ENCODE assay signal across 10 mouse cellular contexts in the genomic region with DNA sequence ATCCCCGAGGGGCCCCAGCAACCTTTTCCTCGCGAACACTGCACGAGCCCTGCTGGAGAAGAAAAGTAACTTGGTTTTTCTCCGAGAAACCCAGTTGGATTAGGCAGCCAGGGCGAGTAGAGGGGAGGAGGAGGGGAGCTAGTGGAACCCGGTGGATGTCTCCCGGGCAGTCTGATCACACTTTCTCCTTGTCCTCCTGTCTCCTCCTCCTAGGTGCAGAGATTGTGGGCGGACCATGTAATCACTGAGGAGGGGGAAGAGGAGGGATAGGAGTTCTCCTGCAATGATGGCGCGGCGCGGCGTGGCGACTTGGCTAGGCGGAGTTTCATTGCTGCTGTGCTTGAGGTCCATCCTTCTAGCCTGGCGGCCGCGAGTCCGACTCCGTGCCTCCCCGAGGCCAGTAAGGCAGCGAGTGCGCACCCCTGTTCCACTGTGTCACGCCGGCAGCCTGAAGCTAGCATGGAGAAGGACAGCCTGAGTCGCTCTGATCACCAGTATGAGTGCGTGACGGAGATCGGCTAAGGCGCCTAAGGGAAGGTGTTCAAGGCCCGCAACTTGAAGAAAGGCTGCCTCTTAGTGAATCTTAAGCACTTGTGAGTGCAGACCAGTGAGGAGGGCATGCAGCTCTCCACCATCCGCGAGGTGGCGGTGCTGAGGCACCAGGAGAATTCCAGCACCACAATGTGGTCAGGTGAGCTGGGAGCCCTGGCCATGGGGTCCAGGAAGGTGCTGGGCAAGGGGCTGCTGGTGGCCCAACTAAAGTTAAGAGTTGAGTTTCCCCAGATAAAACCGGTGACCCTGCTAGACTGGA. TPM values are rescaled to one million over a fixed set of nuclear protein-coding genes. Genes with fewer than 3 reads are reported as not detected.
DNase-seq lines count a peak whose midpoint lies in the region; ATAC-seq lines count a peak whose summit lies in the region.
"Not testable (repeated sequence)": the region's sequence is repeated elsewhere in the genome, so short reads cannot be mapped to it uniquely, and the experiment has no call there.
"Had no signal": no experiment of that assay in that cellular context is flagged by ENCODE, and none has a peak within 500 bp of the region (broad histone marks: within the 10 kb centered on the region; RNA-seq: fewer than 3 reads in every experiment).

No protein-coding gene starts in this region.

- H3K36me3 ChIP-seq in forebrain, embryonic 15.5 days; heart, embryonic 15.5 days; kidney, embryonic 14.5 days (ENCODE audit: control insufficient read depth, insufficient read depth, low read length); lung, embryonic 16.5 days (ENCODE audit: control insufficient read depth, insufficient read depth, low read length): not testable (repeated sequence)

- H3K4me3 ChIP-seq in forebrain, embryonic 15.5 days, result peak overlapping the region; percentile 35
- H3K4me3 ChIP-seq in heart, embryonic 15.5 days, result peak overlapping the region; percentile 38
- H3K4me3 ChIP-seq in kidney, embryonic 14.5 days (ENCODE audit: low read length), result peak overlapping the region; percentile 22; the same call in 1 of the 2 replicates
- peak overlapping the region; percentile 16; the same call in 1 of the 2 replicates for H3K4me3 ChIP-seq in lung, embryonic 16.5 days (ENCODE audit: low read length)

- peak overlapping the region; percentile 44 for H3K4me2 ChIP-seq in forebrain, embryonic 15.5 days (replicated peaks)
- H3K4me2 ChIP-seq in heart, embryonic 15.5 days, result peak overlapping the region; percentile 60
- H3K4me2 ChIP-seq in kidney, embryonic 14.5 days (replicated peaks; ENCODE audit: low read depth, low read length), result peak overlapping the region; percentile 37; the same call in 1 of the 2 replicates
- peak overlapping the region; percentile 45 for H3K4me2 ChIP-seq in lung, embryonic 16.5 days (ENCODE audit: low read depth, low read length)

- peak; percentile 77 to 79 for DNase-seq in cerebellum, postnatal 10 days
- DNase-seq in left cerebral cortex, adult 8-10 months (ENCODE audit: low spot score in 2 of 2), result peak; percentile 52 to 63
- DNase-seq in ovary, postnatal 14 days (ENCODE audit: low spot score), result peak; percentile 42

- peak; percentile 94 for ATAC-seq in forebrain, embryonic 15.5 days (replicated peaks)
- ATAC-seq in heart, embryonic 15.5 days (replicated peaks; ENCODE audit: insufficient number of reproducible peaks, insufficient read depth, low FRiP score, low read depth), result 0 out of 2 replicates have a peak, but pooled peaks have one; percentile 14
- peak; percentile 95 for ATAC-seq in kidney, embryonic 14.5 days (ENCODE audit: low FRiP score, low TSS enrichment)
- ATAC-seq in lung, embryonic 16.5 days (ENCODE audit: low read depth), result peak; percentile 65; the same call in 1 of the 2 replicates

- not testable (repeated sequence) for H3K9me3 ChIP-seq in forebrain, embryonic 15.5 days; heart, embryonic 15.5 days (replicated peaks); kidney, embryonic 14.5 days (ENCODE audit: control insufficient read depth, low read length); lung, embryonic 16.5 days (ENCODE audit: control insufficient read depth, low read length)

- not testable (repeated sequence) for H3K4me1 ChIP-seq in forebrain, embryonic 15.5 days; heart, embryonic 15.5 days (replicated peaks); kidney, embryonic 14.5 days (ENCODE audit: control insufficient read depth, insufficient read depth, low read length); lung, embryonic 16.5 days (replicated peaks; ENCODE audit: control insufficient read depth, insufficient read depth, low read length)

- H3K9ac ChIP-seq in forebrain, embryonic 15.5 days (replicated peaks), result 0 out of 2 replicates have a peak overlapping the region, but pooled peaks have one; percentile 13
- H3K9ac ChIP-seq in heart, embryonic 15.5 days; kidney, embryonic 14.5 days (ENCODE audit: low read depth, low read length); lung, embryonic 16.5 days (ENCODE audit: low read length): not testable (repeated sequence)

- H3K27ac ChIP-seq in forebrain, embryonic 15.5 days (replicated peaks); heart, embryonic 15.5 days; kidney, embryonic 14.5 days (ENCODE audit: low read depth, low read length); lung, embryonic 16.5 days (ENCODE audit: low read length): not testable (repeated sequence)

- under 1% methylated on average over 27 of the region's 36 CpGs for WGBS in forebrain, embryonic 15.5 days
- WGBS in heart, embryonic 15.5 days, result under 1% methylated on average over 26 of the region's 36 CpGs
- under 1% methylated on average over 19 of the region's 36 CpGs for WGBS in kidney, embryonic 14.5 days
- 1% methylated on average over 19 of the region's 36 CpGs for WGBS in lung, embryonic 16.5 days

- not testable (repeated sequence) for H3K27me3 ChIP-seq in forebrain, embryonic 15.5 days; heart, embryonic 15.5 days; kidney, embryonic 14.5 days (ENCODE audit: control insufficient read depth, insufficient read depth, low read length); lung, embryonic 16.5 days (ENCODE audit: control insufficient read depth, insufficient read depth, low read depth, low read length)

RNA-seq across cellular contexts. Expression of a gene that starts 13.6 kb away (rescaled TPM):
- polyA plus RNA-seq in forebrain, embryonic 15.5 days (2015; fragmentation: Nextera tagmentation; extraction: Ambion mirVana), result 0.19 TPM in 1 of 2 replicates, not detected in the other
- not detected in 2 replicates for polyA plus RNA-seq in heart, embryonic 15.5 days (2015; fragmentation: Nextera tagmentation; extraction: Ambion mirVana)
- polyA plus RNA-seq in kidney, embryonic 14.5 days (2014; fragmentation: Nextera tagmentation; extraction: Ambion mirVana), result 0.12 TPM in 1 of 2 replicates, not detected in the other
- under 1 TPM in 2 of 4 experiments, not detected in 2; 0.59 to 0.63 TPM for total RNA-seq in left cerebral cortex, adult 8-10 months (2022)
- 0.15 TPM in 1 of 2 replicates, not detected in the other for polyA plus RNA-seq in lung, embryonic 16.5 days (2015; fragmentation: Nextera tagmentation; extraction: Ambion mirVana)
- polyA plus RNA-seq: activated CD4-positive, CD25-positive, alpha-beta regulatory T cell, adult 4 months; erythroblast, embryonic 14.5 days; liver, embryonic 14.5 days had no signal

Comparison
In these comparisons a context has a peak if more than half of its experiments do, and no peak if none do; other contexts are left out.
1. ATAC-seq: peak in every context shown above with its lines; median percentile 95 in kidney, embryonic 14.5 days; 94 in forebrain, embryonic 15.5 days; 65 in lung, embryonic 16.5 days; 14 in heart, embryonic 15.5 days.